Mouse (Mus musculus): Measurements from ENCODE around the gene Ech1.
A peak's percentile ranks its signal among the peaks of the same experiment; 100 is the strongest.

The Ech1 gene

GRCm38 (mm10) chr7:28802846-28803588 lies 22.0 kb upstream of the Ech1 start:
- DNase-seq (ENCODE audit: low read depth in 2 of 2, low spot score in 2 of 2) = no peak

GRCm38 (mm10) chr7:28803756-28804155 lies 21.3 kb upstream of the Ech1 start:
- DNase-seq (ENCODE audit: low read depth in 2 of 2, low spot score in 2 of 2) = no peak

DNA sequence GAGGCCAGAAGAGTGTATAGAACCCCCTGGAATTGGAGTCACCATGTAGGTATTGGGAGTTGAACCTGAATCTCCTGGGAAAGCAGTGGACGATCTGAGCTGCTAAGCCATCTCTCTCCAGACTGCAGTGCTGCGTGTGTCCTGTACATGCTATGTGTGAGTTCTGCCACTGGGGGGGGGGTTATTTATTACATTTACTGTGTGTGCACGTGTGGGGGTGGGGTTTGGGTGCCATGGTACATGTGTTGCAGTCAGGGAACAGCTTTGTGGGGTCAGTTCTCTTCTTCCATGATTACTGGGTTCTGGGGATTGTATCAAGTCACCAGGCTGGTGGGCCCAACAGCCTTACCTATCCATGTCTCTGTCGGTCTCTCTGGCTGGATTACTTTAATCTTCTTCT lies 18.1 kb upstream of the Ech1 start:
- DNase-seq (ENCODE audit: low read depth in 2 of 2, low spot score in 2 of 2) = no peak

- DNase-seq (ENCODE audit: low read depth in 2 of 2, low spot score in 2 of 2) = no peak
Measured at GRCm38 (mm10) chr7:28807641-28808220, 17.3 kb upstream of the Ech1 start.

DNA sequence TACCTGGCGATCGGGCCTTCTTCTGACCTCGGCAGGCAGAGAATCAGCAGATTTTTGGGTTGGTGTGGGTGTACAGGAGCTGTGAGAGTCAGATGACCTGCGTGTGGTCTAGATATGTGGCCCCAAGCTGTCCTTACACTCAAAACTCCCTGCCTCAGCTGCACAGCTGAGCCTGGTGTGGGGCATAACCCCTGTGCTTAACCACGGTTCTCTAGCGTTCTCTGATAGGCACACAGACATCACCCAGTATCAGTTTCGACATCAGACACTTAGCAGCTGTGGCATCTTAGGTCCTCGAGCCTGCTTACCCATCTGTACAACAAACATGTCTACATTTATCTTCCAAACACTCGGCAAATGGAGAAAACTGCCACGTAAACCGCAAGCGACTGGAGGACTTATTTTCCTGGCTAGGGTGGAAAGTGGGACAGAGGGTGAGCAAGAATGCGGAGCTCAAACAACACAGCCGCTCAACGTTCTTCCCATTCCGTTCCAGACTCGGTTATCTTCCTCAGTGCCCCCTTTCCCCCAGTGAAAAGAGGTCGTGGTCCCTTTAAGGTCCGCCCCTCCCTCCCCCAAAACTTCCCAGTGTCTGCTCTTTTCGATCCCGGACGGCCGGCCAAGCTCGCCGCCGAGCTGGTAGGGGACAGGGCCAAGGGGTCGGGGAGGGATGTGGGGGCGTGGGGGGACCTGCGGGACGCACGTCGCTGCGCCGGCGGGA lies 16.6 kb upstream of the Ech1 start, which contains the start of gene Hnrnpl:
Hnrnpl (plus strand) TSS at position 321 of the 721 bp plus-strand sequence.
- DNase-seq (ENCODE audit: low read depth in 2 of 2, low spot score in 2 of 2) = no peak

GRCm38 (mm10) chr7:28808957-28809393 lies 16.0 kb upstream of the Ech1 start:
- DNase-seq (ENCODE audit: low read depth in 2 of 2, low spot score in 2 of 2) = peak; percentile 88 to 94

- DNase-seq (ENCODE audit: low read depth in 2 of 2, low spot score in 2 of 2) = peak; percentile 40 to 42
Measured at GRCm38 (mm10) chr7:28809401-28810089, 15.5 kb upstream of the Ech1 start.

DNA sequence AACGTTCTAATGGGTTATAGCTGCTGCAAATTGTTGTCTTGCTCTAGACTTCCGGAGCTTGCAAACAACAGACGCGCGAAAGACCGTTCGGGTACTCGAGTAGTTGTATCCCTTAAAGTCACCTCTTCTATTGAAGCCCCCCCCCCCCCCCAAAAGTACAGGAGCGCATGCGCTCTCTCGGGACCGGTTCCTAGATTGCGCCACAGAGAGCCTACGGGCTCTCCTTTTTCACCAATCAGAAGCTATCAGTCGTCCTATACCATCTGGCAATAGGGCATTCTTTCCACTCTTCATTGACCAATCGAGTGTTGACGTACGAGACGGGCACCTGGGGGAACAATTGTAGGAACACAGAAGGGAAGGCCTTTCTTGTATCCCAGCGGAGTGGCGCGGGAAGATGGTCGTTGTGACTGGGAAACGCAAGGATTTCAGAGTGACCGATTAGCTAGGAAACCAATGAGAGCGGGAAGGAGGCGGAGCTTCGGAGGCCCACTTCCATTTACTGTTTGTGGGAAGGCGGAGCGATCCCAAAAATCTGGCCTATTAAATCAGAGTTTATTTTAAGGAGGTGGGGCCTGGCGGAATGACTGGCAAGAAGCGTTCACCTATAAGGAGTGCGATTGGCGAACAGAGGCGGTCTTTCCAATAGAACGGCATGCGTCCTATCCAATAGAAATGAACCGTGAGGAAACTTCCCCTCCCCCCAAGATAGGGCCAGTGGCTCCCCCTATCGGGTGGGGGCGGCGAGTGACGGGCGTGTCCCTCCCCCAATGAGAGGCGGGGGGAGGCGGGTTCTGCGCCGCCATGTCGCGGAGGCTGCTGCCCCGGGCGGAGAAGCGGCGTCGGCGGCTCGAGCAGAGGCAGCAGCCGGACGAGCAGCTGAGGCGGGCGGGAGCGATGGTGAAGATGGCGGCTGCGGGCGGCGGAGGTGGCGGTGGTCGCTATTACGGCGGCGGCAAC lies 14.6 kb upstream of the Ech1 start:
- DNase-seq (ENCODE audit: low read depth in 2 of 2, low spot score in 2 of 2) = peak; percentile 100

GRCm38 (mm10) chr7:28811228-28811627 lies 13.8 kb upstream of the Ech1 start:
- DNase-seq (ENCODE audit: low read depth in 2 of 2, low spot score in 2 of 2) = peak; percentile 88 to 90

DNA sequence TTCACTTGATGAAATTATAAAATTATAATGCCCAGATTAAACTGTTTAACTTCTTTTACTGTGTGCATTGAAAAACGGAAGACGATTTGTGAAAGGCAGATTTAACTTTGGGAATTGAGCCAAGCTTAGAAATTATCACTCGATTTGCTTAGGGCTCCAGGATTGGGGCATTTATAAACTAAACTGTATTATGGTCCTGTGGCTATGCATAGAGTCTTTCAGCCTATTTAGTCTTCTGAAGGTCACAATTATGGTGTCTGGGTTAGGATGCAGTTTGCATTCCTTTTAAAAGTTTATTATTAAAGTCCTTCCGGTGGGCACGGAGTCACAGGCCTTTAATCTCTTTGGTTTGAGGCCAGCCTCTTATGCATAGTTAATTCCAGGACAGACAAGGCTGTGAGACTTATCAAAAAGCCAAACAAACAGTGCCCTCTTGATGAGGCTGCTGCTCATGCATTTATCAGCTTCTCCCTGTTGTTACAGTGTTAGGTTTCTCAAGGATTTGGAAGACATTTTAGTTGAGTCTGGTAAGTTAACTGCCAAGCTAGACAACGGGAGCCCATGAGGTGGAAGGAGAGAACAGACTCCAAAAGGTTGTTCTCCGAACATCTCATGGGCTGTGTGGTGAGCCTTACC lies 13.3 kb upstream of the Ech1 start:
- DNase-seq (ENCODE audit: low read depth in 2 of 2, low spot score in 2 of 2) = no peak

GRCm38 (mm10) chr7:28812436-28812835 lies 12.6 kb upstream of the Ech1 start:
- no peak for DNase-seq (ENCODE audit: low read depth in 2 of 2, low spot score in 2 of 2)

DNA sequence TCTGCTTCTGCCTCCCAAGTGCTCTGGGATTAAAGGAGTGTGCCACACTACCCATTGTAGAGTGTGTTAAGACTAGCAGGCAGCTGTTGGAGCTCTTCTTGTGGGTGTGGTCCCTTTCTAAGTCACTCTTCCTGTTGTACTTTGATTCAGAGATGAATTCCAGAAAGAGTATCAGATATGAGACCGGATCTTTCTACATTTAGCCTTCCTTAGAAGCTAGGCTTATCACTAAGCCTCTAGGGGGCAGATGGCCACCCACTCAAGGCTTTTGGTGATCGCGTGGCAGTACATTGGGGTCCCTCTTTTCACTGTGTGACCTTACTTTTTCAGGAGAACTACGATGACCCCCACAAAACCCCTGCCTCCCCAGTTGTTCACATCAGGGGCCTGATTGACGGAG lies 12.1 kb upstream of the Ech1 start:
- DNase-seq (ENCODE audit: low read depth in 2 of 2, low spot score in 2 of 2) = no peak

- DNase-seq (ENCODE audit: low read depth in 2 of 2, low spot score in 2 of 2) = no peak
Measured at GRCm38 (mm10) chr7:28814306-28815034, 10.5 kb upstream of the Ech1 start.

- DNase-seq (ENCODE audit: low read depth in 2 of 2, low spot score in 2 of 2) = no peak
Measured at GRCm38 (mm10) chr7:28815230-28815629, 9.8 kb upstream of the Ech1 start.

DNA sequence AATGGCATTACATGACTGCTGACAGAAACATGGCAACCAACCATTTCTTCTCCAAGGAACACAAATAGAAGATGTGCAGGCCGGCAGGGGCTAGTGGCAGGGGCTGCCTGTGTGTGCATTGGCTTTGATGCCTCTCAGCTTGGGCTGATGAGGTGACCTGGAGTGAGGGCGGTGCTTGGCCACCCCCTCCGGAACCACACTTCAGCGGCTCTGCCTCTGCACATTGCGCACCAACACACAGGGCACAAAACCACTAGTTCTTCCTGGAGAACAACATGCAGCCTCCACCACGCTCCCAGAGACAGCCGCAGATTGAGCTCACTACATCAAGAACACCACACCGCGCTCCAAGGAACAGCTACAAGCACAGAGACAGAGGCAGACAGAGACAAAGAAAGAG lies 8.8 kb upstream of the Ech1 start:
- no peak for DNase-seq (ENCODE audit: low read depth in 2 of 2, low spot score in 2 of 2)

DNA sequence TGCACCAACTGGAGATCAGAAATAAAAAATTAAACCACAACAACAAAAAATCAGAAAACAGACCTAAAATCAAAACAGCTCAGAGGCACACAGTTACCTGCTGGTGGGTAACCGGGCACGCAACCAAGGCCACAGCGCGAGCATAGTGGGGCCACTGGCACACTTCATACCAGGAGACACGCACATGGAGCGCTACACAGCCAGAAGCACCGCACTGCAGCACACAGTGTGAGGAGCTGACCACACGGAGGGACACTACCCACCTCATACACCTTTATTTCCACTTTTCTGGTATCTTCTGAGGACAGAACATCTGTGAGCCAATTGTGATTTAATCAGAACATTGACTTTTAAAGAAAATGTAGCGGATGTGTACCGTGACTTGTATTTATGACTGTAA lies 8.1 kb upstream of the Ech1 start:
- no peak for DNase-seq (ENCODE audit: low read depth in 2 of 2, low spot score in 2 of 2)

GRCm38 (mm10) chr7:28817524-28817923 lies 7.5 kb upstream of the Ech1 start:
- no peak for DNase-seq (ENCODE audit: low read depth in 2 of 2, low spot score in 2 of 2)

GRCm38 (mm10) chr7:28817957-28818356 lies 7.1 kb upstream of the Ech1 start:
- no peak for DNase-seq (ENCODE audit: low read depth in 2 of 2, low spot score in 2 of 2)

DNA sequence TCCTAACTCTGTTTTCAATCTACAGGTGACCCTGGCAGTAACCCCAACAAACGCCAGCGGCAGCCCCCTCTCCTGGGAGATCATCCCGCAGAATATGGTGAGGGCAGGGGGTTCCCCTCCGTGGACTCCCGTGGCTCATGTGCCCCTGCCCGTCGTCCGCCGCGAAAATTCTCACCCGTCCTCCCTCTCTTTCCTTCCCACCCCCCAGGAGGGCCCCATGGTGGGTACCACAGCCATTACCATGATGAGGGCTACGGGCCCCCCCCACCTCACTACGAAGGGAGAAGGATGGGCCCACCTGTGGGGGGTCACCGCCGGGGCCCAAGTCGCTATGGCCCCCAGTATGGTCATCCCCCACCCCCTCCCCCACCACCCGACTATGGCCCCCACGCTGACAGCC lies 6.6 kb upstream of the Ech1 start:
- DNase-seq (ENCODE audit: low read depth in 2 of 2, low spot score in 2 of 2) = no peak
